Mouse (Mus musculus): ENCODE data around the gene Suv39h1. TPM values are rescaled to one million over a fixed set of nuclear protein-coding genes. Genes with fewer than 3 reads are reported as not detected.
A peak's percentile ranks its signal among the peaks of the same experiment; 100 is the strongest.

The Suv39h1 gene
- polyA plus RNA-seq (2014; fragmentation: Nextera tagmentation; extraction: Ambion mirVana): 36.4 and 37.9 TPM in 2 replicates

- peak within 1 kb of the TSS; percentile 49 for H3K4me3 ChIP-seq (replicated peaks; ENCODE audit: low read length)
- H3K36me3 ChIP-seq (replicated peaks; ENCODE audit: control insufficient read depth, insufficient read depth): 0 out of 2 replicates have a peak, but pooled peaks cover 4% of the 10 kb centered on the region
- peak within 1 kb of the TSS; percentile 89 for H3K27ac ChIP-seq
- peak; percentile 96 for ATAC-seq (ENCODE audit: low FRiP score)
- H3K27me3 ChIP-seq (ENCODE audit: control insufficient read depth, insufficient read depth, low read length): no peaks in the 10 kb centered on the region
- peak within 1 kb of the TSS; percentile 62 for H3K9ac ChIP-seq
- WGBS: 31% methylated on average over 46 of the region's 46 CpGs
- peak; percentile 88 for DNase-seq (ENCODE audit: low spot score)
- H3K9me3 ChIP-seq (ENCODE audit: control insufficient read depth, low read length): no peaks in the 10 kb centered on the region
- H3K4me2 ChIP-seq (replicated peaks): peak within 1 kb of the TSS; percentile 50
- H3K4me1 ChIP-seq (replicated peaks; ENCODE audit: control insufficient read depth, insufficient read depth, low read length): no peaks in the 10 kb centered on the region; the same call in 1 of the 2 replicates
Measured at GRCm38 (mm10) chrX:8074430-8075014, at the start of gene Suv39h1. Gene Suv39h1 (minus strand): TSS chrX:8074760.

GRCm38 (mm10) chrX:8123821-8124470 is 49.4 kb upstream of the Suv39h1 start:
- Histone ChIP-seq H3K27ac (no peak overlapping the region), H3K36me3 (replicated peaks; ENCODE audit: control insufficient read depth, insufficient read depth) (peaks cover 52% of the 10 kb centered on the region)

GRCm38 (mm10) chrX:8117264-8117663 is 42.7 kb upstream of the Suv39h1 start:
- ATAC-seq (ENCODE audit: low FRiP score) (no peak), DNase-seq (ENCODE audit: low spot score) (no peak)
- H3K9ac ChIP-seq: no peak overlapping the region
- H3K4me2 ChIP-seq (replicated peaks): no peak overlapping the region
- H3K27ac ChIP-seq: no peak overlapping the region
- no peak overlapping the region for H3K4me3 ChIP-seq (replicated peaks; ENCODE audit: low read length)
- no peaks in the 10 kb centered on the region for H3K4me1 ChIP-seq (replicated peaks; ENCODE audit: control insufficient read depth, insufficient read depth, low read length)
- no peaks in the 10 kb centered on the region for H3K9me3 ChIP-seq (ENCODE audit: control insufficient read depth, low read length)
- H3K27me3 ChIP-seq (ENCODE audit: control insufficient read depth, insufficient read depth, low read length): no peaks in the 10 kb centered on the region
- H3K36me3 ChIP-seq (replicated peaks; ENCODE audit: control insufficient read depth, insufficient read depth): 0 out of 2 replicates have a peak, but pooled peaks cover 6% of the 10 kb centered on the region

More at GRCm38 (mm10) chrX:8123821-8124470, 49.4 kb upstream of the Suv39h1 start:
- no peaks in the 10 kb centered on the region for H3K4me1 ChIP-seq (replicated peaks; ENCODE audit: control insufficient read depth, insufficient read depth, low read length)
- no peak overlapping the region for H3K4me2 ChIP-seq (replicated peaks)
- no peaks in the 10 kb centered on the region for H3K9me3 ChIP-seq (ENCODE audit: control insufficient read depth, low read length)
- no peak overlapping the region for H3K9ac ChIP-seq
- whole genome bisulfite sequencing: 84% methylated on average over 6 of the region's 6 CpGs
- H3K27me3 ChIP-seq (ENCODE audit: control insufficient read depth, insufficient read depth, low read length): no peaks in the 10 kb centered on the region
- H3K4me3 ChIP-seq (replicated peaks; ENCODE audit: low read length): no peak overlapping the region
- ATAC-seq (ENCODE audit: low FRiP score) (no peak), DNase-seq (ENCODE audit: low spot score) (no peak)

- no peak overlapping the region for H3K4me2 ChIP-seq (replicated peaks)
- no peaks in the 10 kb centered on the region for H3K27me3 ChIP-seq (ENCODE audit: control insufficient read depth, insufficient read depth, low read length)
- 0 out of 2 replicates have a peak, but pooled peaks cover 6% of the 10 kb centered on the region for H3K36me3 ChIP-seq (replicated peaks; ENCODE audit: control insufficient read depth, insufficient read depth)
- no peak overlapping the region for H3K4me3 ChIP-seq (replicated peaks; ENCODE audit: low read length)
- H3K27ac ChIP-seq: no peak overlapping the region
- no peaks in the 10 kb centered on the region for H3K4me1 ChIP-seq (replicated peaks; ENCODE audit: control insufficient read depth, insufficient read depth, low read length)
- no peak for ATAC-seq (ENCODE audit: low FRiP score)
- WGBS: 74% methylated on average over 4 of the region's 4 CpGs
- no peak for DNase-seq (ENCODE audit: low spot score)
- H3K9ac ChIP-seq: no peak overlapping the region
- H3K9me3 ChIP-seq (ENCODE audit: control insufficient read depth, low read length): no peaks in the 10 kb centered on the region
Measured at GRCm38 (mm10) chrX:8115275-8115674, 40.7 kb upstream of the Suv39h1 start.

- Histone ChIP-seq H3K9ac (no peak overlapping the region), H3K4me1 (replicated peaks; ENCODE audit: control insufficient read depth, insufficient read depth, low read length) (peaks cover 7% of the 10 kb centered on the region; the same call in 1 of the 2 replicates), H3K36me3 (replicated peaks; ENCODE audit: control insufficient read depth, insufficient read depth) (no peaks in the 10 kb centered on the region), H3K4me2 (replicated peaks) (no peak overlapping the region), H3K27ac (no peak overlapping the region), H3K4me3 (replicated peaks; ENCODE audit: low read length) (no peak overlapping the region), H3K27me3 (ENCODE audit: control insufficient read depth, insufficient read depth, low read length) (no peaks in the 10 kb centered on the region), H3K9me3 (ENCODE audit: control insufficient read depth, low read length) (no peaks in the 10 kb centered on the region)
- ATAC-seq (ENCODE audit: low FRiP score): no peak
- DNase-seq (ENCODE audit: low spot score): no peak
- 87% methylated on average over 3 of the region's 3 CpGs for WGBS
Measured at GRCm38 (mm10) chrX:8105019-8105418, 30.5 kb upstream of the Suv39h1 start.

- WGBS: 66% methylated on average over 7 of the region's 7 CpGs
- no peak for DNase-seq (ENCODE audit: low spot score)
- no peak overlapping the region for H3K27ac ChIP-seq
Measured at GRCm38 (mm10) chrX:8102213-8102668, 27.7 kb upstream of the Suv39h1 start.

GRCm38 (mm10) chrX:8101017-8101416 is 26.5 kb upstream of the Suv39h1 start:
- H3K9me3 ChIP-seq (ENCODE audit: control insufficient read depth, low read length): no peaks in the 10 kb centered on the region
- H3K27me3 ChIP-seq (ENCODE audit: control insufficient read depth, insufficient read depth, low read length): no peaks in the 10 kb centered on the region
- 26% methylated on average over 3 of the region's 3 CpGs for WGBS
- 0 out of 2 replicates have a peak overlapping the region, but pooled peaks have one; percentile 3 for H3K9ac ChIP-seq
- H3K4me2 ChIP-seq (replicated peaks): 0 out of 2 replicates have a peak overlapping the region, but pooled peaks have one; percentile 7
- H3K4me1 ChIP-seq (replicated peaks; ENCODE audit: control insufficient read depth, insufficient read depth, low read length): peaks cover 7% of the 10 kb centered on the region; the same call in 1 of the 2 replicates
- ATAC-seq (ENCODE audit: low FRiP score) (peak; percentile 65), DNase-seq (ENCODE audit: low spot score) (peak; percentile 94)
- no peaks in the 10 kb centered on the region for H3K36me3 ChIP-seq (replicated peaks; ENCODE audit: control insufficient read depth, insufficient read depth)
- H3K27ac ChIP-seq: peak overlapping the region; percentile 91
- H3K4me3 ChIP-seq (replicated peaks; ENCODE audit: low read length): no peak overlapping the region

More at GRCm38 (mm10) chrX:8102213-8102668, 27.7 kb upstream of the Suv39h1 start:
- Histone ChIP-seq H3K9ac (no peak overlapping the region), H3K4me3 (replicated peaks; ENCODE audit: low read length) (no peak overlapping the region), H3K27me3 (ENCODE audit: control insufficient read depth, insufficient read depth, low read length) (no peaks in the 10 kb centered on the region), H3K4me2 (replicated peaks) (no peak overlapping the region), H3K4me1 (replicated peaks; ENCODE audit: control insufficient read depth, insufficient read depth, low read length) (peaks cover 7% of the 10 kb centered on the region; the same call in 1 of the 2 replicates), H3K9me3 (ENCODE audit: control insufficient read depth, low read length) (no peaks in the 10 kb centered on the region), H3K36me3 (replicated peaks; ENCODE audit: control insufficient read depth, insufficient read depth) (no peaks in the 10 kb centered on the region)
- no peak for ATAC-seq (ENCODE audit: low FRiP score)

- Histone ChIP-seq H3K27me3 (ENCODE audit: control insufficient read depth, insufficient read depth, low read length) (no peaks in the 10 kb centered on the region), H3K4me3 (replicated peaks; ENCODE audit: low read length) (no peak overlapping the region), H3K27ac (no peak overlapping the region), H3K36me3 (replicated peaks; ENCODE audit: control insufficient read depth, insufficient read depth) (no peaks in the 10 kb centered on the region), H3K9ac (no peak overlapping the region), H3K4me1 (replicated peaks; ENCODE audit: control insufficient read depth, insufficient read depth, low read length) (peaks cover 7% of the 10 kb centered on the region; the same call in 1 of the 2 replicates), H3K4me2 (replicated peaks) (no peak overlapping the region), H3K9me3 (ENCODE audit: control insufficient read depth, low read length) (no peaks in the 10 kb centered on the region)
- ATAC-seq (ENCODE audit: low FRiP score): no peak
- no peak for DNase-seq (ENCODE audit: low spot score)
- WGBS: 69% methylated on average over 4 of the region's 4 CpGs
Measured at GRCm38 (mm10) chrX:8099435-8099834, 24.9 kb upstream of the Suv39h1 start.

- Histone ChIP-seq H3K9ac (peak overlapping the region; percentile 21; the same call in 1 of the 2 replicates), H3K36me3 (replicated peaks; ENCODE audit: control insufficient read depth, insufficient read depth) (no peaks in the 10 kb centered on the region), H3K27ac (peak overlapping the region; percentile 51; the same call in 1 of the 2 replicates), H3K4me3 (replicated peaks; ENCODE audit: low read length) (peak overlapping the region; percentile 24), H3K4me1 (replicated peaks; ENCODE audit: control insufficient read depth, insufficient read depth, low read length) (peaks cover 7% of the 10 kb centered on the region; the same call in 1 of the 2 replicates), H3K4me2 (replicated peaks) (peak overlapping the region; percentile 45), H3K9me3 (ENCODE audit: control insufficient read depth, low read length) (no peaks in the 10 kb centered on the region), H3K27me3 (ENCODE audit: control insufficient read depth, insufficient read depth, low read length) (no peaks in the 10 kb centered on the region)
- WGBS: 17% methylated on average over 17 of the region's 19 CpGs
- DNase-seq (ENCODE audit: low spot score): peak; percentile 89
- ATAC-seq (ENCODE audit: low FRiP score): peak; percentile 93
Measured at GRCm38 (mm10) chrX:8096787-8097242, 22.3 kb upstream of the Suv39h1 start.

Data from hindbrain, embryonic 14.5 days (tissue).